In genomic region chr1:191254448-191254847, GRCm38 (mm10) we compare ENCODE assay signal across 10 mouse cellular contexts. TPM values are rescaled to one million over a fixed set of nuclear protein-coding genes. Genes with fewer than 3 reads are reported as not detected.
DNase-seq lines count a peak whose midpoint lies in the region; ATAC-seq lines count a peak whose summit lies in the region.
"Had no signal": no experiment of that assay in that cellular context is flagged by ENCODE, and none has a peak within 500 bp of the region (broad histone marks: within the 10 kb centered on the region; RNA-seq: fewer than 3 reads in every experiment).

No protein-coding gene starts in this region.

- no peaks in the 10 kb centered on the region for H3K27me3 ChIP-seq in hindbrain, embryonic 12.5 days
- H3K27me3 ChIP-seq: limb, embryonic 12.5 days had no signal

- H3K27ac ChIP-seq in hindbrain, embryonic 12.5 days: no peak overlapping the region
- H3K27ac ChIP-seq: limb, embryonic 12.5 days had no signal

- intact Hi-C loops in left cerebral cortex, postnatal 36 days (cut with DNase I): no loop called here

- no peak overlapping the region for H3K9ac ChIP-seq in hindbrain, embryonic 12.5 days
- H3K9ac ChIP-seq: limb, embryonic 12.5 days had no signal

- H3K4me2 ChIP-seq in hindbrain, embryonic 12.5 days (replicated peaks): no peak overlapping the region
- H3K4me2 ChIP-seq: limb, embryonic 12.5 days had no signal

- 0 out of 2 replicates have a peak, but pooled peaks cover 3% of the 10 kb centered on the region for H3K4me1 ChIP-seq in hindbrain, embryonic 12.5 days

- no peaks in the 10 kb centered on the region for H3K9me3 ChIP-seq in hindbrain, embryonic 12.5 days (replicated peaks)
- H3K9me3 ChIP-seq: limb, embryonic 12.5 days had no signal

- peak; percentile 57 for DNase-seq in layer of hippocampus, adult 11-12 months (ENCODE audit: low spot score)
- no peak for DNase-seq in layer of hippocampus, adult 9-10 months (ENCODE audit: low spot score)
- DNase-seq in adrenal gland, postnatal 25 days: peak; percentile 73
- DNase-seq in kidney, postnatal 14 days: peak; percentile 68
- DNase-seq in left cerebral cortex, postnatal 36 days (ENCODE audit: low spot score in 2 of 2): no peak
- no peak for DNase-seq in testis, postnatal 14 days (ENCODE audit: low spot score)
- DNase-seq: cerebellum, postnatal 36 days had no signal

- no peaks in the 10 kb centered on the region for H3K36me3 ChIP-seq in hindbrain, embryonic 12.5 days
- H3K36me3 ChIP-seq: limb, embryonic 12.5 days had no signal

- 56% methylated on average over 5 of the region's 5 CpGs for WGBS in hindbrain, embryonic 12.5 days

- no peak overlapping the region for H3K4me3 ChIP-seq in hindbrain, embryonic 12.5 days
- H3K4me3 ChIP-seq: limb, embryonic 12.5 days had no signal

- peak; percentile 57 for ATAC-seq in megakaryocyte progenitor cell, adult 5-6 weeks (replicated peaks; ENCODE audit: poor library complexity)
- no peak for ATAC-seq in hindbrain, embryonic 12.5 days (ENCODE audit: low FRiP score)

RNA-seq across cellular contexts. Expression of gene Atf3, which starts 36.6 kb away (rescaled TPM):
- total RNA-seq in adrenal gland, postnatal 25 days (2021): 0.67 TPM in 1 of 2 replicates, not detected in the other
- 2.2 and 8.0 TPM in 2 replicates for total RNA-seq in megakaryocyte progenitor cell, adult 5-6 weeks (2015)
- total RNA-seq in megakaryocyte progenitor cell, adult 5-6 weeks (2017): 1.0 and 20.5 TPM in 2 replicates
- 1 to 10 TPM in 1 of 2 experiments, under 1 TPM in 1; 0.68 to 1.2 TPM for total RNA-seq in left cerebral cortex, postnatal 36 days (2021)
- 1.9 and 2.7 TPM in 2 replicates for polyA plus RNA-seq in hindbrain, embryonic 12.5 days (2016; fragmentation: Nextera tagmentation; extraction: Ambion mirVana)

Comparison
In these comparisons a context has a peak if more than half of its experiments do, and no peak if none do; other contexts are left out.
1. DNase-seq: peak in layer of hippocampus, adult 11-12 months (single experiment), adrenal gland, postnatal 25 days (single experiment) and kidney, postnatal 14 days (single experiment); none in layer of hippocampus, adult 9-10 months (single experiment), left cerebral cortex, postnatal 36 days (0 of 2) and testis, postnatal 14 days (single experiment).